Mouse (Mus musculus) MEL (cell line): ENCODE data around the gene Lrpprc. TPM values are rescaled to one million over a fixed set of nuclear protein-coding genes. Genes with fewer than 3 reads are reported as not detected.

Source experiments
- DNase-seq: peaks from one replicate; pipeline ENCODE4 v3.0.0; 2011; ENCODE audit warnings: low read depth, low spot score
- H3K27ac ChIP-seq: 2 replicates; pipeline ENCODE4 v1.5.1; 2012; ENCODE audit warnings: low read depth, mild to moderate bottlenecking, control low read depth, low read length, moderate library complexity; ENCODE audit not compliant: control insufficient read depth
- H3K27me3 ChIP-seq, 2 experiments: fragments of 150-350 bp in 1 of 2; sonication (generic) in 1 of 2; 2 replicates each; pipeline ENCODE4 v1.6.1; 2012; ENCODE audit warnings: low read length in 2 of 2, mild to moderate bottlenecking in 2 of 2, improper control_type of control experiment in 1 of 2, moderate library complexity in 1 of 2; ENCODE audit not compliant: insufficient read depth in 2 of 2, control insufficient read depth in 1 of 2
- H3K36me3 ChIP-seq, 2 experiments: 2 replicates each; pipeline ENCODE4 v1.6.1; 2012 to 2014; ENCODE audit warnings: low read length in 2 of 2, improper control_type of control experiment in 1 of 2, inconsistent platforms in 1 of 2, mild to moderate bottlenecking in 1 of 2; ENCODE audit not compliant: insufficient read depth in 2 of 2, control insufficient read depth in 1 of 2
- H3K4me1 ChIP-seq, 2 experiments: fragments of 150-350 bp in 1 of 2; sonication (generic) in 1 of 2; 2 replicates each; pipeline ENCODE4 v1.6.1; 2012; ENCODE audit warnings: low read length in 2 of 2, improper control_type of control experiment in 1 of 2, mild to moderate bottlenecking in 1 of 2; ENCODE audit not compliant: insufficient read depth in 2 of 2, control insufficient read depth in 1 of 2
- H3K4me3 ChIP-seq, 2 experiments: fragments of 150-350 bp in 1 of 2; sonication (generic) in 1 of 2; 2 replicates each; pipeline ENCODE4 v1.5.1; 2012; ENCODE audit warnings: low read depth in 2 of 2, low read length in 2 of 2, mild to moderate bottlenecking in 2 of 2, moderate library complexity in 2 of 2, control low read depth in 1 of 2, improper control_type of control experiment in 1 of 2; ENCODE audit not compliant: control insufficient read depth in 1 of 2, insufficient read depth in 1 of 2
- H3K79me2 ChIP-seq: 2 replicates; pipeline ENCODE4 v1.6.1; 2012; ENCODE audit warnings: mild to moderate bottlenecking, low read length, moderate library complexity; ENCODE audit not compliant: control insufficient read depth, poor library complexity, insufficient read depth
- H3K9ac ChIP-seq: 2 replicates; pipeline ENCODE4 v1.6.1; 2012; ENCODE audit warnings: low read depth, mild to moderate bottlenecking, control low read depth, low read length, moderate library complexity; ENCODE audit not compliant: control insufficient read depth, poor library complexity, severe bottlenecking
- H3K9me3 ChIP-seq: fragments of 150-350 bp; sonication (generic); replicated peaks from 2 replicates; pipeline ENCODE4 v1.6.1; 2012; ENCODE audit warnings: mild to moderate bottlenecking, low read length, improper control_type of control experiment, moderate library complexity; ENCODE audit not compliant: insufficient read depth
- CHD1 ChIP-seq: IDR thresholded peaks from 2 replicates; pipeline ENCODE4 v1.6.1; 2012; ENCODE audit warnings: low read depth, mild to moderate bottlenecking, inconsistent platforms, low read length, improper control_type of control experiment
- ELF1 ChIP-seq: IDR thresholded peaks from 2 replicates; pipeline ENCODE4 v1.6.1; 2014; ENCODE audit warnings: low read depth, mild to moderate bottlenecking, inconsistent platforms, low read length, improper control_type of control experiment, moderate library complexity
- EP300 ChIP-seq, 2 experiments: IDR thresholded peaks; 2 replicates each; pipeline ENCODE4 v1.6.1; 2011; ENCODE audit warnings: improper control_type of control experiment in 2 of 2, low read length in 2 of 2, low read depth in 1 of 2, mild to moderate bottlenecking in 1 of 2
- GATA1 ChIP-seq: IDR thresholded peaks from 2 replicates; pipeline ENCODE4 v1.6.1; 2011; ENCODE audit warnings: low read depth, low read length, improper control_type of control experiment
- JUND ChIP-seq: IDR thresholded peaks from 2 replicates; pipeline ENCODE4 v1.6.1; 2011; ENCODE audit warnings: low read depth, mild to moderate bottlenecking, improper control_type of control experiment, low read length
- MAFK ChIP-seq: IDR thresholded peaks from 2 replicates; pipeline ENCODE4 v1.6.1; 2011; ENCODE audit warnings: low read depth, mild to moderate bottlenecking, low read length, improper control_type of control experiment, borderline replicate concordance
- MAX ChIP-seq: IDR thresholded peaks from 2 replicates; pipeline ENCODE4 v1.6.1; 2011; ENCODE audit warnings: low read length, improper control_type of control experiment
- MAZ ChIP-seq: IDR thresholded peaks from 2 replicates; pipeline ENCODE4 v1.6.1; 2012; ENCODE audit warnings: low read depth, mild to moderate bottlenecking, inconsistent platforms, low read length, improper control_type of control experiment
- MEF2A ChIP-seq: IDR thresholded peaks from 2 replicates; pipeline ENCODE4 v1.6.1; 2014; ENCODE audit warnings: low read depth, mild to moderate bottlenecking, inconsistent platforms, low read length, improper control_type of control experiment; ENCODE audit not compliant: poor library complexity, insufficient replicate concordance, severe bottlenecking; ENCODE audit errors: extremely low read depth
- MXI1 ChIP-seq: IDR thresholded peaks from 2 replicates; pipeline ENCODE4 v1.6.1; 2011; ENCODE audit warnings: mild to moderate bottlenecking, low read depth, low read length, improper control_type of control experiment
- MYC ChIP-seq: IDR thresholded peaks from 2 replicates; pipeline ENCODE4 v1.6.1; 2011; ENCODE audit warnings: low read depth, mild to moderate bottlenecking, low read length, improper control_type of control experiment, moderate library complexity
- POLR2A ChIP-seq, 2 experiments: IDR thresholded peaks; 2 replicates each; pipeline ENCODE4 v1.6.1; 2011 to 2012; ENCODE audit warnings: low read length in 2 of 2, mild to moderate bottlenecking in 2 of 2, control low read depth in 1 of 2, improper control_type of control experiment in 1 of 2, low read depth in 1 of 2, moderate library complexity in 1 of 2; ENCODE audit not compliant: control insufficient read depth in 1 of 2, insufficient read depth in 1 of 2, poor library complexity in 1 of 2
- POLR2AphosphoS5 ChIP-seq: IDR thresholded peaks from 2 replicates; pipeline ENCODE4 v1.6.1; 2012; ENCODE audit warnings: low read depth, borderline replicate concordance, mild to moderate bottlenecking, inconsistent platforms, low read length, moderate library complexity, mixed read lengths
- TBP ChIP-seq: IDR thresholded peaks from 2 replicates; pipeline ENCODE4 v1.8.0; 2011; ENCODE audit warnings: low read depth, low read length, improper control_type of control experiment
- TCF12 ChIP-seq: IDR thresholded peaks from 2 replicates; pipeline ENCODE4 v1.6.1; 2014; ENCODE audit warnings: low read depth, mild to moderate bottlenecking, inconsistent platforms, low read length, improper control_type of control experiment, moderate library complexity
- UBTF ChIP-seq: IDR thresholded peaks from 2 replicates; pipeline ENCODE4 v1.6.1; 2012; ENCODE audit warnings: low read depth, mild to moderate bottlenecking, inconsistent platforms, low read length, improper control_type of control experiment, moderate library complexity, borderline replicate concordance; ENCODE audit not compliant: insufficient read depth
- ZC3H11A ChIP-seq: IDR thresholded peaks from 2 replicates; pipeline ENCODE4 v1.6.1; 2012; ENCODE audit warnings: low read depth, mild to moderate bottlenecking, inconsistent platforms, low read length, improper control_type of control experiment
- ZKSCAN1 ChIP-seq: IDR thresholded peaks from 2 replicates; pipeline ENCODE4 v1.6.1; 2012; ENCODE audit warnings: low read depth, mild to moderate bottlenecking, inconsistent platforms, low read length, improper control_type of control experiment, moderate library complexity
- ZNF384 ChIP-seq: IDR thresholded peaks from 2 replicates; pipeline ENCODE4 v1.6.1; 2012; ENCODE audit warnings: low read depth, mild to moderate bottlenecking, inconsistent platforms, low read length, improper control_type of control experiment
- polyA plus RNA-seq, 2 experiments: library from polyadenylated mRNA; stranded (reverse) in 1 of 2; unstranded in 1 of 2; fragments of >175 nt in 1 of 2; fragments of >200 nt in 1 of 2; gene quantifications; 2 replicates each; pipeline versions ENCODE4 v1.2.1 to v1.2.4; 2012; ENCODE audit warnings: low replicate concordance in 2 of 2, low read depth in 1 of 2; ENCODE audit not compliant: insufficient read length in 2 of 2, insufficient read depth in 1 of 2, missing spikeins in 1 of 2
- total RNA-seq: library from RNA; depleted of rRNA; stranded (reverse); fragments of 300-350 nt; gene quantifications from 2 replicates; pipeline ENCODE4 v1.2.3, GENCODE M21; 2012

Lrpprc gene
- total and polyA plus RNA-seq, 3 experiments: 82.6 to 204 (median 99.1) TPM

- H3K9ac ChIP-seq: no peak overlapping the region
- H3K36me3 ChIP-seq: no peaks in the 10 kb centered on the region
- H3K4me3 ChIP-seq: no peak overlapping the region
- no peaks in the 10 kb centered on the region for H3K4me1 ChIP-seq
- H3K27ac ChIP-seq: no peak overlapping the region
- DNase-seq: no peak
- peaks cover 3 to 13% of the 10 kb centered on the region in 2 experiments; a peak in 3 of 4 replicates for H3K27me3 ChIP-seq
- H3K9me3 ChIP-seq: no peaks in the 10 kb centered on the region
- no peaks in the 10 kb centered on the region for H3K79me2 ChIP-seq
- no peak for TF ChIP-seq MAZ
- no peak for TF ChIP-seq MEF2A
- no peak for TF ChIP-seq ZKSCAN1
- no peak for TF ChIP-seq GATA1
- no peak for TF ChIP-seq UBTF
- TF ChIP-seq MXI1: no peak
- TF ChIP-seq TBP: no peak
- TF ChIP-seq POLR2AphosphoS5: no peak
- no peak for TF ChIP-seq ZC3H11A
- TF ChIP-seq ZNF384: no peak
- no peak for TF ChIP-seq TCF12
- TF ChIP-seq ELF1: no peak
- TF ChIP-seq MAX: no peak
- TF ChIP-seq JUND: no peak
- no peak for TF ChIP-seq MYC
- TF ChIP-seq POLR2A (IDR thresholded peaks at IDR 0.05; ENCODE audit: control insufficient read depth in 1 of 2, insufficient read depth in 1 of 2, low read depth in 1 of 2, low read length in 2 of 2, poor library complexity in 1 of 2): no peak
- no peak for TF ChIP-seq MAFK
Observed at GRCm38 (mm10) chr17:84687994-84688393, 102.6 kb downstream of the Lrpprc start.

DNA sequence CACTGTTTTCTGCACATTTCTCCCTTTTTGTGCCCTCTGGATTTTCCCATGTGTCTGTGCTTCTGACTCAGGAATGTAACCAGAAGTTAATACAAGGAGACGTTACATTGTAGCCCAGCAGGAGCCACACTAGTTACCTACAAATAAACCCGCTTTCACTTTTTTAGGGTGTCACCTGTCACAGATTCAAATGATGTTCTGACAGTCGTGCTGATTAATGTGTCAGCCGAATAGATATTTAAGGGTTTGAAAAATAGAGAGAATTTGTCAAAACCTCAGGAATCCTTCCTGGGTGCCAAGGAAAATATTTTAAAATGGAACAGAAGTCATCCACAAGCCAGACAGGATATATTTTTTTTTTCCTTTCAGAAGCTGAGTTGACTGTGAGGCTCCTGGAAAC lies 105.3 kb downstream of the Lrpprc start:
- H3K4me3 ChIP-seq: no peak overlapping the region
- DNase-seq: no peak
- H3K27ac ChIP-seq: no peak overlapping the region
- TF ChIP-seq UBTF (no peak), EP300 (IDR thresholded peaks at IDR 0.05; ENCODE audit: low read depth in 1 of 2, low read length in 2 of 2) (no peak), CHD1 (no peak), MAFK (no peak), POLR2A (IDR thresholded peaks at IDR 0.05; ENCODE audit: control insufficient read depth in 1 of 2, insufficient read depth in 1 of 2, low read depth in 1 of 2, low read length in 2 of 2, poor library complexity in 1 of 2) (no peak)
- TF ChIP-seq, all 39 proteins: peak for 0
- Histone ChIP-seq H3K27me3 (peaks cover 3 to 9% of the 10 kb centered on the region in 2 experiments; a peak in 3 of 4 replicates), H3K9me3 (no peaks in the 10 kb centered on the region), H3K4me1 (no peaks in the 10 kb centered on the region), H3K79me2 (no peaks in the 10 kb centered on the region), H3K36me3 (no peaks in the 10 kb centered on the region), H3K9ac (no peak overlapping the region)
